Mouse (Mus musculus) embryonic stem cell, embryonic (primary cell): ENCODE results near the gene Sema4f.

Experiments
- CTCF ChIA-PET, 4 experiments: fragments of 300-600 bp in 2 of 4; fragments of 350-600 bp in 2 of 4; sonication (Branson Sonifier 250); formaldehyde crosslinking; loops; one replicate each; lab custom pipeline; 2022; ENCODE audit warnings: inconsistent platforms in 2 of 4; lab: Charles Lee
- POLR2A ChIA-PET, 4 experiments: fragments of 300-600 bp in 2 of 4; fragments of 350-600 bp in 2 of 4; sonication (Branson Sonifier 250); formaldehyde crosslinking; loops; one replicate each; lab custom pipeline; 2022; ENCODE audit warnings: antibody characterized with exemption in 4 of 4, inconsistent platforms in 1 of 4; lab: Charles Lee

Sema4f gene

DNA sequence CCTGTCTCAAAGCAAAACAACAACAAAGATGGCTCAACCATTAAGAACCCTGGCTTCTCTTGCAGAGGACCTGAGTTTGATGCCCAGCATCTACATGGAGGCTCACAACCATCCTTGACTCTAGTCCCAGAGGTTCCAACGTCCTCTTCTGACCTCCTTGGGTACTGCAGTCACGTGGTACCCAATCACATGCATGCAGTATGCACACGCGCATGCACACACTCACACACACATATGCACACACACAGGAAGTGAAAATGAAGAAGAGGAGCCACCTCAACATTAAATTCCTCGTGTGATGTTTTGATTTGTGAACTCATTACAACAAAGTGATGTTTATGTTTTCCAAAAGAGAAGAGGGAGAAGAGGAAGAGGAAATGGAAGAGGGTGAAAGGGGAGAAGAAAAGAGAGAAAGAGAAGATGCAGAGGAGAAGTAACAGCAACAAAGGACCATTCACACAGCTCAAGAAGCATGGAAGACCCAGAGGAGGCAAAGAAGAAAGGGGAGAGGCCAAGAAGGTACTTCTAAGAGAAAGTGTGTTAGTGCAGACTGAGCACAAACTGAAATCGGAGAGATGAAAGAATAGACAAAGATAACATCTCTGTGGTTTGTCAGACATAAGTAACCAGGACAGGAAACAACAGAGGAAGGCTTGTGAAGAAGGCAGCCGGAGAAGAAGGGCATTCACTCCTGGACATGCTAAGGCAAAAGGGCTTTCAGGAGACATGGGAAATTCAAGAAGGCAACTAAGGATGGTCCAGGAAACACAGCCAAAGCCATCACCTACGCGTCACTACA is 17.9 kb downstream of the Sema4f start:
- CTCF ChIA-PET: interaction anchor here in 1 of 4 experiments (0.6 kb wide), 1 partner anchor 768 kb away, joined by 3 read pairs; no protein-coding TSS in a partner anchor
- POLR2A ChIA-PET: no interaction called here

DNA sequence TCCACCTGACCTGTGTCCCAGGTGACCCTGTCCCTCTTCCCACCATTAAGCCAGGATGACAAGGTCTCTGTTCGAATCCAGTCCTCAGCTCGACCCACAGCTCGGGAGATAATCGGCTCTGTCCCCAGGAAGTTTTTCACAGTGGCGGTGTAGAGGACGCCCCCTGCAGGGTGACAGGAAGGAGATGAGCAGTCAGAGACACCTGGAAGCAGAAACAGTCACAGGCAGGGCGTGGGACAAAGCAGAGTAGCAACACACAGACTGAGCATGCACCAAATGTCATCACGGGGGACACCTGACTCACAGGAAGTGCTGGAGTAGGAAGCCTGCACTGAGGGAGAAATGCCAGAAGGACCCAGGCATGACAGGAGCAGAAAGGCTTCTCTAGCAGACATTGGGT is 20.0 kb downstream of the Sema4f start:
- ChIA-PET CTCF (interaction anchor here (0.6 to 4.8 kb wide), 9 partner anchors 11 to 245 kb away, joined by 3 to 33 read pairs (median 3); partner anchors contain the start of genes M1ap (in 1 of the 4) and Sema4f (in 1 of the 4)), POLR2A (interaction anchor here in 1 of 4 experiments (1.4 to 1.6 kb wide), 2 partner anchors 15 to 114 kb away, joined by 3 to 4 read pairs; partner anchors contain the start of gene Dok1)

DNA sequence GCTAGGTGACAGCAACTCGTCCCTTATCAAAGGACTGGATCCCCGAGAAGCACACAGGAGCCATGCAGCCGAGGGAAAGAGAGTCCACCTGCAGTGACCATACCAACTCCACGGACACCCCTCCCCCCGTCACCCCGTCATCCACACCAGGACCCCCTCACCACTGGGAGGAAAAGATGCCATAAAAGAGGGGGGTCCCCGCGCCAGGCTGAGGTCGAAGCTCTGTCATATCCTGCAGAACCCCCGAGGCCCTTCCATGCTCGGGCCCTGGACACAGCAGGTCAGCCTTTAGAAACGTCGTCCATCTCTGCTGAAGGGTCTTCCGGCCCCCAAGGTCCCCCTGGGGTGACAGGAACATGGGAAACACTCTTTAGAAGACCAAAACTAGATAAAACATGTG is 21.2 kb downstream of the Sema4f start:
- POLR2A ChIA-PET: interaction anchor here in 2 of 4 experiments (0.7 to 1.9 kb wide), 5 partner anchors 11 to 115 kb away, joined by 3 to 4 read pairs (median 4); partner anchors contain the start of genes Dok1 (in 1 of the 2) and Sema4f (in 1 of the 2)
- CTCF ChIA-PET: interaction anchor here (0.5 to 4.8 kb wide), 47 partner anchors 9 to 323 kb away, joined by 3 to 33 read pairs (median 5); partner anchors contain the start of genes Sema4f (in 3 of the 4), Ccdc142 (in 2 of the 4), Gm42688 (in 2 of the 4) and M1ap (in 2 of the 4)

DNA sequence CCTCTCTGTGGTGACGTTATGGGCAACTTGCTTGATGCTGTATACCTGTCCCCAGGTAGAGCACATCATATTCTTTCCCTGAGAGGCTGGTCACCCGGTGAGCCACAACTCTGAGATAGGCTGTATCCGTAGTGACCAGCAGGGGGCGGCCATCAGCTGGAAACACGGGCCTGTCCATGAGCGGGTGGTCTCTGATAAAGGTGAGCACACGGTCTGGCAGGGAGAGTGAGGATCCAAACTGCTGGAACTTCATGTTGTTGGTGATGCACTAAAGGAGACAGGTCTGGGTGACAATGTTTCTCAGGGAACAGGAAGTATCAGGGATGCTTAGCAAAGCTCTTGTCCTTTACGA is 21.8 kb downstream of the Sema4f start:
- ChIA-PET CTCF (interaction anchor here (0.5 to 4.8 kb wide), 63 partner anchors 9 to 733 kb away, joined by 3 to 33 read pairs (median 4); partner anchors contain the start of genes Sema4f (in 3 of the 4), Ccdc142 (in 2 of the 4), Gm42688 (in 2 of the 4) and M1ap (in 2 of the 4)), POLR2A (interaction anchor here in 3 of 4 experiments (0.6 to 1.9 kb wide), 11 partner anchors 11 to 1007 kb away, joined by 3 to 7 read pairs (median 3); partner anchors contain the start of genes Ccdc142 (in 1 of the 3), Gm42688 (in 1 of the 3), M1ap (in 1 of the 3) and Pcgf1 (in 1 of the 3))

DNA sequence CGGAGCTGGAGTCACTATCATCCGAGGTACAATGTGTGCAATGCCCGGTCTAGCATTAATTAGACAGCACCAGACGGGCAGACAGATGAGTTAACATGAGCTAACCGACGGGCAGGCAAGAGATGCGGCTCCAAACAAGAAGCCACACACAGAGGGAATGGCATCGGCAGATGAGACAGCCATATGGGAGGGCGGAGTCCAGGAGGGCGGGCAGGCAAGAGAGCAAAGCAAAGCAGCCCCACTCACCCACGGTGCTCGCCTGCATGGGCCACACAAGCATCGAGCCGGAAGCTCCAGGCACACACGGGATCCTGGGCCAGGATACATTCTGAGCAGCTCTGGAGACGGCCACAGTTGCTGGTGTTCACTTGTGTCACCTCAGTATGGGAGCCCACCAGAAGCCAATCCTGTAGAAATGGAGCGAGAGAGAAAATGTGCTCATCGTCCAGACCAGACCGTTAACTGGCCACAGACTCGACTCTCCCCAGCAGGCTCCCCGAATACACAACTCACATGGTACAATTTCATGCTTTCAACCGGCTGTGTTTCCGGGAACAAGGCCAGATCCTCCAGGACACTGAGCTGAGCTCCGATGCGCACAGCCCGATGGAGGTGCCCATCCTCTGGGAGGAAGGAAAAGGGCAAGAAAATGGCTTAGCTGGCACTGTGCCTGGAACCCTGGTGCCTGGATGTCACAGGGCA is 22.3 kb downstream of the Sema4f start:
- CTCF ChIA-PET: interaction anchor here (0.5 to 4.8 kb wide), 64 partner anchors 9 to 733 kb away, joined by 3 to 33 read pairs (median 4); partner anchors contain the start of genes M1ap (in 3 of the 4), Sema4f (in 3 of the 4), Ccdc142 (in 2 of the 4) and Gm42688 (in 2 of the 4)
- POLR2A ChIA-PET: interaction anchor here in 3 of 4 experiments (0.6 to 1.9 kb wide), 12 partner anchors 10 to 1007 kb away, joined by 3 to 7 read pairs (median 3); partner anchors contain the start of genes M1ap (in 2 of the 3), Ccdc142 (in 1 of the 3), Gm42688 (in 1 of the 3) and Pcgf1 (in 1 of the 3)

DNA sequence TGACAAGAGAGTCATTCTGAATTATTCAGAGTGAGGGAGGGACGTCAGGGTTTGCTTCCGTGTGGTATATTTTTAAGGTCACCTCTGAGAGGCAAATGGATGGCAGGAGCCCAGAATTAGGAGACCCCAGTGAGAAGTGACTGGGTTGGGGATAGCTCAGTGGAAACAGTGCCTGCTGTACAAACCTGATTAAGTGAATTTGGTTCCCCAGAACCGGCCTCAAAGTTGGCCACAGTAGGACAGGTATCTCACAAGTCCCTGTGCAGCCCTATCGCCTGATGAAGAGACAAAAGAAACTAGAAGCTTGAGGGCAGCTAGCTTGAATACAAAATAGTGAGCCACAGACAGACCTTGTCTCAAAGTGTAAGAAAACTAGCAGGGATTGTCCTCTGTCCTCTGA is 23.1 kb downstream of the Sema4f start:
- CTCF ChIA-PET: interaction anchor here (0.5 to 4.8 kb wide), 15 partner anchors 11 to 518 kb away, joined by 3 to 33 read pairs (median 6); partner anchors contain the start of genes M1ap (in 2 of the 4) and Dctn1 (in 1 of the 4)
- POLR2A ChIA-PET: interaction anchor here in 2 of 4 experiments (0.7 to 1.7 kb wide), 7 partner anchors 30 to 162 kb away, joined by 3 to 7 read pairs (median 3); partner anchors contain the start of genes M1ap (in 2 of the 2) and Pcgf1 (in 1 of the 2)

DNA sequence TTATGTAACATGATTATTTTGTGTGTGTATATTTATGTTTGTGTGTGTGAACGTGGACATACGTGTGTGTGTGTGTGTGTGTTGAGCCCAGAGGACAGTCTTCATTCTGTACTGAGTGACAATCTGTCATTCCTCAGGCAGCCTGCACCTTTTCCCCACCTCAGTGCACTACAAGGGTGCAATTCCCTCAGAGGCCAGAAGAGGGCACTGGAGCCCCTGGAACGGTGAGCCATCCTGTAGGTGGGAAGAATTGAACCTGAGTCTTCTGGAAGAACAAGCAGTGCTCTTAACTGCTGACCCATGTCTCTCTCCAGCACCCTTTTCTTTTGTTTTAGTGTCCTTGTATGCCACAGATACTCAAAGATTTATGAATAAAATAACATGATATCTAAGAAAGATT is 23.7 kb downstream of the Sema4f start:
- POLR2A ChIA-PET: interaction anchor here in 2 of 4 experiments (0.7 to 1.7 kb wide), 4 partner anchors 12 to 68 kb away, joined by 3 read pairs; partner anchors contain the start of gene M1ap (in 1 of the 2)
- CTCF ChIA-PET: interaction anchor here in 3 of 4 experiments (0.6 to 4.8 kb wide), 5 partner anchors 17 to 89 kb away, joined by 3 to 33 read pairs (median 3); no protein-coding TSS in a partner anchor

DNA sequence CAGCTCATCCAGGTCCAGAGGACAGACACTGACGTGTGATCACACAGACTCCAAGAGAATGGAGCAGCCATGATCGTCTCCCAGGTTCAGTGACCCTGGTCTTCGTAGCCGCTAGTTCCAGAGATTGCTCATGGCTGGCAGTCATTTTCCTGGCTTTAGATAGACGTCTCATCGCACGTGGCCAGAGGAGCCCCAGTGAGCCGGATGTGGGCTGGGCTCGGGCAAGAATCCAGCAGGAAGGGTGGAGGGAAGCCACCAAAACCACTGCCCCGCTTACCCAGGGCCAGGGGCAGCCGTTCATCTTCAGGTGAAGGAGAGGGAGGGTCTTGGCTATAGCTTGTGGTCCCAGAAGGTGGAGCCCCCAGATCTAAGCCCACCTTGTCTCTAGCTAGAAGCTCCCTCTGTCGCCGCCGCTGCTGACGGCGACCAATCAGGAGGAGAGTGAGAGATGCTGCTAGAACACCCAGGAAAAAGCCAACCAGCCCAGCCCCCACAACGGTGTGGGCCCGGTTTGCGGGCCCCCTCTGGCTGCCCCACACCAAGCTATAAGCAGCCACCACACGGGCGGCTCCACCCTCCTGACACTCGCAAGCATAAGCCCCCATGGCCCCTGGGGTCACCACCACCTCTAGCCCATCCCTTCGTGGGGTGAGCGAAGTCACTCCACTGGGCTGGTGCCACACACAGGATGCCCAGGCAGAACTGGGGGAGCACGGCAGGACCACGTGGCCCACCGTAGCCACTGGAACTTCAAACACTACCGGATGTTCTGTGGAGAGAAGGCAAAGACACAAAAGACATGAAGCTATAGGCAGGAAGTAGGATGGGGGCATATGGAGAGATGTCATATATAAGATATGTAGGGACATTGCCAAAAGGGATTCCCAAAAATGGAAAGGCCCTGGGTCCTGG is 26.0 kb downstream of the Sema4f start:
- ChIA-PET POLR2A (interaction anchor here in 3 of 4 experiments (0.5 to 1.8 kb wide), 7 partner anchors 26 to 211 kb away, joined by 3 to 5 read pairs (median 4); partner anchors contain the start of genes Aup1 (in 1 of the 3), Htra2 (in 1 of the 3), M1ap (in 1 of the 3) and Sema4f (in 1 of the 3)), CTCF (interaction anchor here in 1 of 4 experiments (1.0 to 1.5 kb wide), 9 partner anchors 22 to 199 kb away, joined by 3 to 7 read pairs (median 4); partner anchors contain the start of genes Ccdc142, Gm42688, Lbx2 and M1ap)

DNA sequence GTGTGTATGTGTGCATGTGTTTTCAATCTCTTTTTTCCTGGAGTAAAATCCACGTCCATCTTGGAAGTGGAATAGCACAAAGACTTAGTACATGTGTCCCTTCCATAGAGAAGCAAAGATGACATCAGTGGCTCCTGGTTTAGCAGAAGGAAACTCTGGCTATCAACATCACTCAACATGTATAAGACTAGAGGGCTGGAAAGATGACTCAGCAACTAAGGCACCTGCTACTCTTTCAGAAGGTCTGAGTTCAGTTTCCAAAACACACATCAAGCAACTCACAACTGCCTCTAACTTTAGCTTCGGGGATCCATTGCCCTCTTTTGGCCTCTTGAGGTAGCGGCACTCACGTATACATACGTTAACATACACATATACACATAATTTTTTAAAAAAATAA is 28.3 kb downstream of the Sema4f start:
- ChIA-PET CTCF (no interaction called here), POLR2A (interaction anchor here in 1 of 4 experiments (0.7 to 1.1 kb wide), 2 partner anchors 188 to 207 kb away, joined by 3 read pairs; no protein-coding TSS in a partner anchor)

DNA sequence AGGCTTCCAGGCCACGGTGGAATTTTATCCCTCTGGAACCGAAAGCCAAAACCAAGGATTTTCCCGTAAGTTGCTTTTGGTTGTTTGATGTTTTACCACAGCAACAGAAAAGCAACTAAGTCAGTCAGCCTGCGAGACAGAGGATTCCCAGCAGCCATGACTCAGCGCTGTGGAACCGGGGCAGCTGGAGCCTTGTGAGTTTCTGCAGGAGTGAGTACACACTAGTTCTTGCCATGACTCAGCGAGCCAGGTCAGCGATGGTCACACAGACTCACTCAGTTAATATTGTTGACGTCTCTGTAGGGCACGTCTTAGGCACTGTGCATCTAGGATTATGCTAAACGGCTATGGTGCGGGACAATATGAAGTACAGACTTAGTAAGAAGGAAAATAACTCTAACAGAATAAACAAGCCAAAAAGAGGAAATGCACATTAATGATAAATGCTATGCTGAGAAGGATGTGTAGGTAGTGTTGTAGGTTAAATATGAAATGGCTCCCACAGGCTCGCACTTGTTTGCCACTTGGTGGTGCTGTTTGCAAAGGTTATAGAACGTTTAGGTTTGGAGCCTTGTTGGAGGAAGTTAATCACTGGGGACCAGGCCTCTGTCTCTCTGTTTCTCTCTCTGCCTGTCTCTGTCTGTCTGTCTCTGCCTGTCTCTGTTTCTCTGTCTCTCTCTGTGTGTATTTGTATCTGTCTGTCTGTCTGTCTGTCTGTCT is 30.3 kb downstream of the Sema4f start:
- CTCF ChIA-PET: interaction anchor here in 2 of 4 experiments (0.7 to 1.0 kb wide), 4 partner anchors 9 to 206 kb away, joined by 3 to 4 read pairs (median 4); no protein-coding TSS in a partner anchor
- POLR2A ChIA-PET: interaction anchor here in 1 of 4 experiments (0.7 to 1.9 kb wide), 6 partner anchors 18 to 195 kb away, joined by 3 to 5 read pairs (median 3); partner anchors contain the start of gene Dok1

DNA sequence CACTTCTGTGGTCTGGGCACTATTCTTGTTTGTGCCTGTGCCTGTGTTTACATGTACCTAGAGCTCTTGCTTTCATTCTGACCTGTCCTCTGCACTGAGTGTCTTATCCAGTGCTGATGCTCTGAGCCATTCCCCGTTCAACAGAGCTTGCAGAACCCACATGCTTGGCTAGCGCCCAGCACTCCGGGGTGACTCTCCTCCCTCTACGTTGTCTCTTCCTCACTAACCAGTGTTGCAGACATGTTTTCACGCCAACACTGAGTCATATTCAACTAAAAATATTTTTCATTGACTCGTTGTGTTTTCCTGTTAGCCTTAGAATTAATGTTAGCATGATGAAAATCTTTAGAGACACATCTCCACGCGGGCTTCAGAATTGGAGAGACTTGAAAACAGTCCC is 31.5 kb downstream of the Sema4f start:
- ChIA-PET CTCF (interaction anchor here in 1 of 4 experiments (1.0 kb wide), 1 partner anchor 10 kb away, joined by 3 read pairs; no protein-coding TSS in a partner anchor), POLR2A (interaction anchor here in 1 of 4 experiments (1.4 kb wide), 1 partner anchor 125 kb away, joined by 3 read pairs; the partner anchor contains the start of gene Dok1)

DNA sequence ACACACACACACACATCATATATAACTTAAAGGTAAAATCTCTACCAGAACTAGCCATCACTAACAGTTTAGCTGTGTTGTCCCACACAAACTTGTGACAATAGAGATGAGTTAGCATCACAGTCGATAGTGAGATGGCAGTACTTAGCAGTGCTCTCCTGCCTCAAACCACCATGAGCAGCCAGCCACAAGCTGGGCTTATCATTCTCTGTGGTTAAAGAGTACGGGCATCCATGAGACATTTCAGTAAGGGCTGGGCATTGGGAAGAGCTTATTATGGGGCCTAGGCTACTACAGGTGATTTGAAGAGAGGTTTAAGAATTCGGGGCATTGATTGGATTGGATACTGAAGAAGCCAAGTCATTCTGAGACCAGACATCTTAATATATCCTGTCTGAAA is 32.6 kb downstream of the Sema4f start:
- ChIA-PET CTCF (interaction anchor here in 2 of 4 experiments (0.6 to 3.1 kb wide), 4 partner anchors 8 to 193 kb away, joined by 3 to 14 read pairs (median 4); no protein-coding TSS in a partner anchor), POLR2A (interaction anchor here in 2 of 4 experiments (0.6 to 1.3 kb wide), 4 partner anchors 11 to 132 kb away, joined by 3 to 4 read pairs (median 4); no protein-coding TSS in a partner anchor)

DNA sequence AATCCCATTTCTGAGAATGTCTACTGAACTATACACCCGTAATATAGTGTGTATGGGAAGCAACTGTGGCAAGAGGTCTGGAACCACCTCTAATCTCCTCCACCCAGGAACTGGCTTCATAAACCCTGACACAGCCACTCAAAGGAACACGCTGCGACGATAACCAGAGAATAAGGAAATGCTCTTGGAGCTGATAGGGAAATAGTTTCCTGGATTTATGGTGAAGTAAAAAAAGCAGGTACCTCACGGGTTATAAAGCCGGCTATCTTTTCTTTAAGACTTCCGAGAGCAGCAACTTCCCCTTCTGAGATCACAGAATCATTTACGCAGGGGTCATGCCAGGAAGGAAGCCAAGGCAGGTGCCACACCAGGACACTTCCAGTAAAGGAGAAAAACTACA is 37.0 kb downstream of the Sema4f start:
- CTCF ChIA-PET: interaction anchor here in 1 of 4 experiments (1.0 kb wide), 1 partner anchor 15 kb away, joined by 3 read pairs; no protein-coding TSS in a partner anchor
- POLR2A ChIA-PET: no interaction called here

DNA sequence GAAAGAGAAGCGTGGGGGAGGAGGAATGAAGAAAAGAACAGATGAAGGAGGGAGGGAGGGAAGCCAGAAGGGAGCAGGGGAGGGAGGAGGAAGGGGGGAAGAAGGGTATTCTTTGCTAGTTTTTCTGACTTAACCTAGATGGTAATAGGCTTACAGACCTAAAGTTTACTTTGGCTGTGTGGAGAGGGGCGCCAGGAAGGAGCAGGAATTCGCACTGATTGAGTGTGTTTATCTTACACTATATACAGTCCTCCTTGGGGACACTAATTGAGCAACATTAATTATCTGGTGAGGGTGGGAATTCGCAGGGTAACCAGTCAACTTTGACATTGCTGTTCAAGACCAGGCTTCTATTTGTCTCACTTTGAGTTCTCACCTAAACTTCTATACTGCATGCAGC is 40.8 kb downstream of the Sema4f start:
- ChIA-PET CTCF (interaction anchor here in 2 of 4 experiments (0.6 to 1.6 kb wide), 2 partner anchors 9 to 196 kb away, joined by 3 read pairs; no protein-coding TSS in a partner anchor), POLR2A (interaction anchor here in 2 of 4 experiments (0.6 to 1.7 kb wide), 5 partner anchors 13 to 196 kb away, joined by 3 to 6 read pairs (median 4); no protein-coding TSS in a partner anchor)

DNA sequence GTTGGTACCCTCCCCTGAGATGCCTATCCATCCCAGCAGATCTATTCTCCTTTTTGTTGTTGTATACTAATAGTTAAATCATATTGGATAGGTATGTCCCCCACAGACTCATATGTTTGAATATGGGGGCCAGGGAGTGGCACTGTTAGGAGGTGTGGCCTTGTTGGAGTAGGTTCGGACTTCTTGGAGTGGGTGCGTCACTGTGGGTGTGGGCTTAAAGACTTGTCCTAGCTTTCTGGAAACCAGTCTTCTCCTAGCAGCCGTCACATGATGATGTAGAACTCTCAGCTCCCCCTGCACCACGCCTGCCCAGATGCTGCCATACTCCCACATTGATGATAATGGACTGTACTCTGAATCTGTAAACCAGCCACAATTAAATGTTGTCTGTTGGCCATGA is 41.3 kb downstream of the Sema4f start:
- ChIA-PET CTCF (interaction anchor here in 2 of 4 experiments (0.6 to 1.6 kb wide), 3 partner anchors 9 to 196 kb away, joined by 3 to 4 read pairs (median 3); no protein-coding TSS in a partner anchor), POLR2A (interaction anchor here in 2 of 4 experiments (1.2 to 1.7 kb wide), 4 partner anchors 12 to 195 kb away, joined by 3 to 6 read pairs (median 4); no protein-coding TSS in a partner anchor)
